Mouse (Mus musculus): ENCODE measurements around the gene Mgat3. TPM values are rescaled to one million over a fixed set of nuclear protein-coding genes. Genes with fewer than 3 reads are reported as not detected.

Gene Mgat3
- polyA plus RNA-seq (2012; rRNA removed), result 58.1 and 59.4 TPM in 2 replicates

DNA sequence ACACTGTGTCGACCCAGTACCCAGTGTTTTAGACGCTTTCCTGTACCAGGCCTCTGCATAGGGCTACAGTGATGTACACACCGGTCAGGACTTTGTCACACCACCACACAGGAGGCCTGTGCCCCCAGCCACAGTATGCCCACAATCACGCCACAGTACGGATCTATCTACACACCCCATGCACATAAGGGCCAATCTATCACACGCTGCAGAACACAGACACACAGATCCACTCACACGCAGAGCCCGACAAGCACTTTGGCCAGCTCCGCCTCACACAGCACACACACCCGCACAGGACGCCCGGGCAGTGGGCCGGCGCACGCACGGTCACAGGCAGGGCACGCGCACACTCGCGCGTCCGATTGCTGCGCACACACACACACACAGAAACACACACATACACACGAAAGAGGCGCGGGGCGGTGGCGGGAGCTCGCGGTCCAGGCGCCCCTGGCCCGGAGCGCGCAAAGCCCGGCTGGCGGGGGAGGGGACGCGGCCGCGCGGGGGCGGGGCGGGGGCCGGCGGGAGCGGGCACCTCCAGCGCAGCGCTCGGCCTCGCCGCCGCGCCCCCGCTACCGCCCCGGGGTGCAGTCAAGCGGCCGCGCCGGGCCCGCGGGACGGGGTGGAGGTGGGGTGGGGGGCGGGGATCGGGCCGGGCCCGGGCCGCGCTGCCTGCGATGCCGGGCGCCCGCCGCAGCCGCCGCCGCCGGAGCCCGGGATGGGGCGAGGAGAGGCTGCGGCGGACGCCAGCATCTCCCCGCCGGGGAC lies at the start of gene Mgat3:
Mgat3 (plus strand) TSS at position 721 of the 771 bp plus-strand sequence.

DNA sequence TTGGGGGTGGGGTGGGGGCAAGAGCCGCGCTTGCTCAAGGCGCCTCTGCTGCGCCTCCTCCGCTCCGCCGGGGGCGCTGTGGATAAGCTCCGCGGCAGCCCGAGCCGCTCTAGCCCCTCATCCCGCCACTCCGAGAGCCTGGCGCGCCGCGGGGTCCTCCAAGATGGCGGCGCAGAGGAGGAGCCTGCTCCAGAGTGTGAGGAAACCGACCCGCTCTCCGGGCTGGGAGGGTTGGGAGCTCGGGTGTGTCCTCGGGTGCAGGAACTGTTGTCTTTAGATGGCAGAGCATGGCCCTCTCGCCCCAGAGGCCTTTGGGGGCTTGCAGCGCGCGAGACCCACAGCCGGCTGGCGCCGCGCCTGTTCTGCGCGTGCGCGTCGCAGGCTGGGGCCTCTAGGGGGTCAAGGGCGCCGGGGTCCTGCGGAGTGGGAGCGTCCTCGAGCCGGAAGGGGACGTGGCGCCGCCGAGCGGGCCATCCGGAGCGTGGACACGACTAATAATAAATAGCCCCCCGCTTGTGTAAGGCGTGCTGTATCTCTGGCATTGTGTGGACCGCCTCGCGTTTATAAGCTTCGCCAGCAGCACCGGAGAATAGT lies 40.4 kb upstream of the Mgat3 start, which contains the start of gene Tab1:
Tab1 (plus strand) TSS at position 135 of the 594 bp plus-strand sequence.

DNA sequence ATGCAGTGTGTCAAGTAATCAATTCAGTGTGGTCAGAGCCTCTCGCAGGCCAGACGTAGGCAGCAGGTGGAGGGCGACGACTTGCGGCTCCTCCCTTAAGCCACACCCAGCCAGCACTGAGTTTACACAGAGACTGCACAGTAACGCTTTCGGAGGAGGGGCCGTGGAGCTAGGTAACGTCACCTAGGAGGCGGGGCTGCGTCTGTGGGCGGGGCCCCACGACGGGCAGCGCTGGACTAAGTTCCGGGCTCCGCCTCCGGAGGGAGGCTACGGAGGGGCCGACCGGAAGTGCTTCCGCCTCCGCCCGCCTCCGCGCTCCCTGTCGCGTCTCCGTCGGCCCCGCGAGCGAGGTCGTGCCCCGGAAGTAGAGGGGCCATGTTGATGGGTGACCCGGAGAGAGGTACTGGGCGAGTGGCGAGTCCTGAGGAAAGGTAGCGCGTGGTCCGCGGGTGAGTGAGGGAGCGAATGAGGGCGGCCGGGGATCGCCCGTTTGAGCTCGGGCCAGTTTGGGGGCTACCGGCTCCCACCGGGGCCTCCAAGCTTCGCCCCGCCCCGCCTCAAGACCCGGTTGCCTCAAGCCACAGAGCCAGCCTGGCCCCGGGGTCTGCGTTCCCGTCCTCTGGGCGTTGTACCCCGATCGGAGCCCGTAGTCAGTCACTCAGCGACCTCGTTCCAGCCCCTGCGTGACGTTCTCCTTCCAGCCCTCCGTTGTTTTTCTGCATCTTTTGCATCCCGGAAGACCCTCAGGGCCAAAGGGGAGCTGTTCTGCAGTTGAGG lies 60.4 kb downstream of the Mgat3 start, which contains the start of gene Mief1:
Mief1 (plus strand) TSS at position 286 of the 777 bp plus-strand sequence.

DNA sequence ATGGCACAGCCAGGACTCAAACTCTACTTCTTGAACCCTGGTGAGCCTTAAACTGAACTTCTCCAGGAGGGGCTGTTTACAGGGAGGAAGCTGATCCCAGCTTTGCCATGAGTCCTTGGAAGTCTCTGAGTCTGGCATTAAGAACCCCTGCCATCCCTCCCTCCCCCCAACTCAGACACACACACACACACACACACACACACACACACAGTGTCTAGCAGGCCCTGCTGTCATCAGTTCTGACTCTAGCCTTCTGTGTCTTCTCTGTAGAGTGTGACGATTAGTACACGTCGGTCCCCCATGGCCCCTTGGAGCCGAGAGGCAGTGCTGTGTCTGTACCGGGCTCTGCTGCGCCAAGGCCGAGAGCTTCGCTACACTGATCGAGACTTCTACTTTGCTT lies 62.0 kb downstream of the Mgat3 start, which contains the start of gene AC140267.1:
AC140267.1 (plus strand) TSS at position 301 of the 400 bp plus-strand sequence.

DNA sequence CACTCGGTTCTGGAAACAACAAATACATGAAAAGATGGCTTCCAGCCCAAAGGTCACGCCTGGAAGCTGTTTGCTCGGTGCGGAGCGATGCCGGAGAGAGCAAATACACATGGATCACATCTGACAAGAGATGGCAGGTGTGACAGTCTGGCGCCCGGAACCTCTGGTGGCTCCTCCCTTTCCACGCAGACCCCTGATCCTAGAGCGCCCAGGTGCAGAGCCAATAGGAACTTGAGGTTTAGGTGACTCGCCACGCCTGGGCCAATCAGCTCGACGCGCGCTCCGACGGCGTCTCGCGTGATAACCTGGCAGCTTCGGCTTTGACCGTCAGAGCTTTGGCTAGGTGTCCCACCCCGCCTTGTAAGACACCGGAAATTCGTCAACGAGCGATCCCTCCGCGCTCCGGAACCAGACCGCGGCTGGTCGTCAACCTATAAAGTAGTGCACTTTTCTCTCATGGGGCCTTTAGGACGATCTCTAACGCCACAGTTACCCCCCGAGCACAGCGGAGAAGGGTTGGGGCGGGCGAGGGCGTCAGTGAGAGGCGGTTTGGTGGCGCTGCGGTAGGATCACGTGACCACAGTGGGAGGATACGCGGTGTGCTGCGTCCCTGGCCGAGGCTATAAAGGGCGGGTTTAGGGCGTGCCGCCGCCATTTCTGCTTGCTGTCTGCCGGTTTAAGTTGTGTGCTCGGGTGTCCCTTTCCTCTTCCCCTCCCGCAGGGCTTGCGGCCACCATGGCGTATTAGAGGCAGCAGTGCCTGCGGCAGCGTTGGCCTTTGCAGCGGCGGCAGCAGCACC lies 81.5 kb downstream of the Mgat3 start, which contains the start of gene Atf4:
Atf4 (plus strand) TSS at position 338 of the 799 bp plus-strand sequence.

DNA sequence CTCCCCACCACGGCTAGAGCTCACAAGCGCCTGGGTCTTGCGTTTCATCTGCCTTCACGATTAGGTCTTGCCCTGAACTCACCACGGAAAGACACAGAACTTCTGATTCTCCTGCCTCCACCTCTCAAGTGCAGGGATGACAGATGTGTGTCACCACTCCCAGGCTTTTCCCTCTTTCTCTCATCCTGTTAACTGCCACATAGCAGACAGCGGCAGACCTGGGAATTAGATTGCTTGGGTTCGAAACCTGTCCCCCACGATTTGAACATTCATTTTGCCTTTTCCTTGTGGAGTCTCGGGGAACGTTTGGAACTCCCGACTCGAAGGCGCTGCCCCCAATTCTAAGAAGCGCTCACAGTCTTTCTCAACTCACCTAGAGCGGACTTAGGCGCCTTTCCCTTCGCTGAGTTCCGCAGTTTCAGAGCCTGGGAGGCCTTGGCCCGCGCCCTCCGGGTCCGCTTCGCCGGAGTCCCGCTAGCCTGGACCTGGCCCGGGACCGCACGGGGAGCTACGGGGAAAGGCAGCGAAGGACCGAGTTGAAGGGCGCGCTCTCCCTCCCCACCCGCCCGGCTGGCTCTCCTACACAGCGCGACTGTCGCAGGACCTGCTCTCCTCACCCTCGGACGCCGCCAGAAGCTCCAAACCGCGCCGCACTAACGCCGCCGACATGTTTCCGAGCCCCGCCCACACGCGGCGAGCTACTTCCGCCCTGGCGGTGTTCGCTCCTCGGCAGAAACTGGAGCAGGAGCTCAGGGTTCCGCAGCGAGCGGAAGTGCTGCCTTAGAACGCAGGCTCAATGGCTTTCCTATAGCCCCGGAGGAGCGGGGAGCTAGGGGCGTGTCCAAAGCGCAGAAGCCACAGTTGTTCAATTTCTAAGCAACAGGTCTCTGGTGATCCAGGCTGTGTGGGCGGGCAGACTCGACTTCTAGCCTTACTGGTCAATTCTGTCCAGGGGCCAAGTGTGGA lies 90.4 kb downstream of the Mgat3 start, which contains the start of gene Rps19bp1:
Rps19bp1 (minus strand) TSS at position 706 of the 966 bp plus-strand sequence.

Other genes with a start within 250 kb of the Mgat3 start
- gene Cbx7, start 202.6 kb upstream of the Mgat3 start, polyA plus RNA-seq (2012; rRNA removed), result 11.8 and 12.2 TPM in 2 replicates
- 15.5 and 16.1 TPM in 2 replicates for gene Pdgfb, start 158.7 kb upstream of the Mgat3 start, polyA plus RNA-seq (2012; rRNA removed)
- 105 TPM in 2 replicates for gene Syngr1, start 82.4 kb upstream of the Mgat3 start, polyA plus RNA-seq (2012; rRNA removed)
- 1,019 and 1,030 TPM in 2 replicates for gene Rpl3, start 81.9 kb upstream of the Mgat3 start, polyA plus RNA-seq (2012; rRNA removed)
- 38.0 and 41.0 TPM in 2 replicates for gene Tab1, start 40.6 kb upstream of the Mgat3 start, polyA plus RNA-seq (2012; rRNA removed)
- 12.3 and 13.4 TPM in 2 replicates for gene Mief1, start 60.3 kb downstream of the Mgat3 start, polyA plus RNA-seq (2012; rRNA removed)
- gene AC140267.1, start 62.1 kb downstream of the Mgat3 start, polyA plus RNA-seq (2012; rRNA removed), result not detected in 2 replicates
- gene Atf4, start 81.5 kb downstream of the Mgat3 start, polyA plus RNA-seq (2012; rRNA removed), result 247 and 262 TPM in 2 replicates
- 64.5 and 65.5 TPM in 2 replicates for gene Rps19bp1, start 90.6 kb downstream of the Mgat3 start, polyA plus RNA-seq (2012; rRNA removed)
- 6.5 and 8.1 TPM in 2 replicates for gene Cacna1i, start 113.5 kb downstream of the Mgat3 start, polyA plus RNA-seq (2012; rRNA removed)

Data from central nervous system, embryonic 18 days (tissue).